Mouse (Mus musculus) thymus, postnatal 36 days (tissue): ENCODE results near the gene Atl1.

Source experiments
- DNase-seq, 2 experiments: peaks; one replicate each; pipeline ENCODE4 v3.0.0; 2022; ENCODE audit warnings: mixed read lengths in 2 of 2

Atl1 gene

DNA sequence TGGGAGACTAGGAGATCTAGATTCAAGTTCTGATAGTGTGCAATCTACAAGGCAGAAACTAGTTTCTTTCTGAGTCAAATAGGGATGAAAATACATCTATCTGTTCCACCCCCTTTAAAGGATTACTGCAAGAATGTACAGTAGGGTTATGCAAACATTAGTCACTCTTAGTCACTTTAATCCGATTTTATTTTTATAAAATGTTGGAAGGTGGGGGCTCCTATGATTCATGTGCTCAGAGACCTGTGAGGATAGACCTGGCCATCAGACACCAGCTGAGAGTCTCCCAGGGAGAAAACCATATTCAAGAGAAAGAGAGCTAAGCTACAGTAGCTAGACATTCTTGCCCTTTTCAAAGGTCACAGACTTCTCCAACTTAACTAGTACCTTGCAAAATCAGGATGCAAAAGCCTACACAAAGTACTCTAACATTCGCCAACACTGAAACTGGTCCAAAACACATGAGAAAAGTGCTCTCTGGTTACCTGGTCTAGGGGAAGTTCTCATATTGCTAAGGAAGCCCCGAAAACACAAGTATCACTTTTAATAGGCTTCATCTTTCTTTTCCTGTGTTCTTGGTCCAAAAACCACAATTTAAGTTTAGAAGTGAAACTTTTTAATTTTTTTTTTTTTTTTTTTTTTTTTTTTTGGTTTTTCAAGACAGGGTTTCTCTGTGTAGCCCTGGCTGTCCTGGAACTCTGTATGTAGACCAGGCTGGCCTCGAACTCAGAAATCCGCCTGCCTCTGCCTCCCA, 7.1 kb upstream of the Atl1 start:
- no peak for DNase-seq

DNA sequence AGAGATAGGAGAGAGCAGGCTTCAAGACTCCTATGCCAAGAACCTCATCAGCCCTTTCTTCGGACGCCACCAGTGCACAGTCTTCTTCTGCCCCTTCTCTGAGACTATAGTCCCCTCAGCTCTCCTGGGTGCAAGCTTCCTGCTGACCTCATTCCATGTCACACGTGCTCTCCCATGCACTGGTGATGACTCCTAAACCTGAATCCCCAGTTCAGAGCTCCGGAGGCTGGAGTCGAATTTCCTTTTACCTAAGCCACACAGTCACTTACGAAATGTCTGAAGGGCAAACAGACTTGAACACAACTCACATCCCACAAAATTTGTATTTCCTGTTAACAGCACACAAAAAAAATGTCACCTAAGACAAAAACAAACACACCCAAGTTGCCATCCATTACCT, 4.6 kb upstream of the Atl1 start:
- no peak for DNase-seq

DNA sequence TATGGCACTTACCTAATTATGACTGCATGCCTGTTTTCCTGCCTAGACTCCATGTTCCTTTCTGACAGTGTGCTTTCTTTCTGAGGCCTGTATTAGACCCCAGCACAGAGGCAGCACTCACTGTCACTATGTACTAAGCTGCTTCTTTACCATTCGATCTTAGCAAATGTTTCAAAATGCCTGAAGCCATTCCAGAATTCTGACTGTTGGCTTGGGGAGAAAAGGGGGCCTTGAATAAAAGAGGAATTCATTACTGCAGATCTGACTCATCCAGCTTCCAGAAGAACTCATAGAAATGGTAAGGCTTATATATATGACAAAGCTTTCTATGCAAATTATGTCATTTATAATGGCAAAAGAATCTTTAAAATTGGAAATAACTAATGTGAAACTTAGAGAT, 4.1 kb upstream of the Atl1 start:
- DNase-seq: no peak

- no peak for DNase-seq
Measured at GRCm38 (mm10) chr12:69890051-69890450, 2.4 kb upstream of the Atl1 start.

- DNase-seq: peak in 1 of 2 experiments; percentile 34
Measured at GRCm38 (mm10) chr12:69890476-69890875, 1.9 kb upstream of the Atl1 start.

GRCm38 (mm10) chr12:69891721-69892120, 693 bp upstream of the Atl1 start:
- DNase-seq: no peak

DNA sequence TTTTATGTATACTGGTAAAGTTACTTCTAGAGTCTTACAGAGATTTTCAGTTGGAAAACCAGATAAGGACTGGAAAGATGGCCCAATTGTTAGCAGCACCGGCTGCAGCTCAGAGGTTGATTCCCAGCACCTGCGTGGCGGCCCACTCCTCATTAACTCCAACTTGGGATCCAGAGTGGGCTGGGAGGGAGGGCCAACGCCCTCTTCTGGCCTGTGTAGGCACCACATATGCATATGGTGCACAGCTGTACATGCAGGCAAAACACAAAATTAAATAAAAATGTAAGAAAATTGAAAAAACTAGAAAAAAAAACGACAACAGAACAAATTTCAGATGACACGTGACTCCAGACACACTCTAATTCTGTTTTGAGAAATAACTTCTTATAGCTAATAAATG, 1.5 kb downstream of the Atl1 start:
- no peak for DNase-seq

DNA sequence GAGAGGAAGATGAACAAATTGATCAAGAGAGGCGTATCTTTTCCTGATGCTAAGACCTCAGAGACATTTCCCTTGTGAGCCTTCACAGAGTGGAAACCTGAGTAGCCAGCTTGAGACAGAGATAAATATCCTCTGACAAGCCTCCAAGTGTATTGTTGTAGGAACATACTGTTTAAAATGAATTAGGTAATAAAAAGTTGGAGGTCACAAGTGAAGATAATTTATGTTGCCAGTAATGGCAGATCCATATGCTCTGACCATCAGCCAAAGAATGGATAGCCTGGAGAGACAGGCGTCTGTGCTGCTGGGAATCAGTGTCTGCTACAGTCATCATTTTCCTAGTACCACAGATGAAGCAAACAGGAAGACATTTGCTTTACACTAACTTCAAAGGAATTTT, 2.6 kb downstream of the Atl1 start:
- no peak for DNase-seq

DNA sequence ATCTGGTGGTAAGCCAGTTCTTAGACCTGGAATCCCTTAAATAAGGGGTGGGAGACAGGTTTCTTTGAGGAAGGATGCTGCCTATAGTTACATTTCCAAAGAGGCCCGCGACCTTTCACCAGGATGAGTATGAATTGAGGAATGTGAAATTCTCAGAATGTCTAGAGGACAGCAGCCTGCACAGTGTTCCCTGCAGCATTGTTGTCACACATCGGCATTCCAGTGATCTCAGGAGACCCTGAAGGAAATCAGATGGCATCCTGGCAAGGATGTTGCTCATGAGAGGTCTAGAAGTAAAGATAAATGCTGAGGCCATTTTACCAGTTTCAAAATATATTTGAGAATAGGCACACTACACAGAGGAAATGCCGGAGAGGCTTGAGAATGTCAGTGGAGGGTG, 5.7 kb downstream of the Atl1 start:
- no peak for DNase-seq

GRCm38 (mm10) chr12:69904991-69905390, 12.6 kb downstream of the Atl1 start:
- DNase-seq: no peak

DNA sequence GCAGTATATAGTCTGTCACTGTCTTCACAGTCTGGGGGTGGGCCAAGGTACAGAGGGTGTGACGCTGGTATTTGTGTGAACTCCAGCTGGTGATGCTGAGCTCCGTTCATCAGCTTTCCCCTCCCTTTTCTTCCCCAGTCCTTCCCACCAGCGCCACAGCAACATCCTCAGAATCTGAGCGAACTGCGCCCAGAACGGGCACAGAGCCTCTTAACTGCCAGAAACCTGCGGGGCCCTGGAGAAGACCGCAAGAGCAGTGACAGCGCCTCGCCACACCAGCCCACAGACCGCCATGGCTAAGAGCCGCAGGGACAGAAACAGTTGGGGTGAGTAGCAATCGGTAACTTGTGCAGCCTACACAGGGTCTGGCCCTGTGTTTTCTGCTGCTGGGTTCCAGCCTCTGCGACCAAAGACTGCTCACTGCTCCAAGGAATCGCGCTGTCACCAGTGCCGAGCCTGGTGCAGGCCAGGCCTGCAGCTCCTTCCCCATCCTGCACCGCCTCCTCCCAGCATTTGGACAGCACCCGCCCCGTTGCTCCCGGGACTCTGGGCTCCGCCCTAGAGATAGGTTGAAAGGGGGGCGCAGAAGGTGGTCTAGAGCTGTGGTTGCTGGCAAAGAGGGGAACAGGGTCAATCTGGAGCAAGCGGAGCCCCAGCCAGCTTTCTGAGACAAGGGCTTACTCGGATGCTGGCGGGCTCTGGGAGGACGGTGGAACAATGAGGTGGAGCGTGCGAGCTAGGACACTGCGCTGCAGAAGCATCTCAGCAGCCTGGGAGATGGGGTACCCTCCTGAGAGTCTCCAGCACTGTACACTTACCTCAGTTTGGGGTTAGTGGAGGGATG, 15.5 kb downstream of the Atl1 start:
- DNase-seq: no peak

DNA sequence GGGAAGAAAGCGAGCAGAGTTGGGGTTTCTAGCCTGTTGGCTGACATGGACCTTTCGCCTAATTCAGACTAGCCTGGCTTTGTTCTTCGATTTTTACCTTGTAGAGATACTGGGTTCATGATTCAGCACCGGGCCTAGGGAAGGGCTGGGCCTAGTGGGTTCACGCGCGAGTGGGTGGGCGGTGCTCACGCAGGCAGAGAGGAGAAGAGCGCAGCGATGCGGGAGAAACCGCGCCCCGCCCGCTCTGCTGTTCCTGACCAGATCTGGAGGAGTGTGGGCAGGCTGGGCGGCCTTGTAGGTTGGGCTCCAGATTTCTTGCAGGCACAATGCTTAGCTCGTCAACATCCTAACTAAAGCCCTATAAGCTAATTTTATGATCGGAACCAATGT, 16.1 kb downstream of the Atl1 start:
- DNase-seq: no peak

DNA sequence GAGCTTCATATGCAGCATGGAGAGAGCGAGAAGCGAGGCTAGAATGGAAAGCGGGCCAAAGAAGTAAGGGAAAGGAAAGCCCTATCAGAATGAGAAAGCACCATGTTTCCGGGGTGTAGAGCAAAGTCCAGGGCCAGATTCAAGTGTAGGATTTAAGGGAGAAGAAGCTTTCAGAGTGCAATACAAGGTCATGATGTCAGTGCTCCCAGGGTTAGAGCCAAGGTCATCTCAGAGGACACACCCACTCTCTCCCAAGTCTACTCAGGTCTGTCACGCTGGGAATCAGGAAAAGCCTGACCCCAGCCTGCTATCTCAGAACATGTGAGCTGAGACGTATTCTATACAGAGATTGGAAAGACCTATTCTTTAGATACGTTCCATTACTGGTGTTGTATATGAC, 19.5 kb downstream of the Atl1 start:
- no peak for DNase-seq

DNA sequence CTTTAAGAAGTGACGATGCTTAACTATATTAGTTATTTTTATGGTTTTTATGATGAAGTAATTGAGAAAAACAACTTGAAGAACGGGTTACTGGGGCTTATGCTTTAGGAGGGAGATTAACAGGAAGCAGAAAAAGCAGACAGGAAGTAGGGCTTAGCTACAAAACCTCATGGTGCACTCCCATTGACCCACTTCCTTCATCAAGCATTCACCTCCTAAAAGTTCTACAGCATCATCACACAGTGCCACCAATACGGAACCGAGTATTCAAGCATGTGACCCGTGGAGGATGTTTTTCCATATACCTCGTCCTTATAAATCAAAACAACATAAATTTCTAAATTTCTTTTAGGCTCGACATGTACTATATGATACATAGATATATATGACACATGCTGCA, 20.3 kb downstream of the Atl1 start:
- DNase-seq: no peak

- no peak for DNase-seq
Measured at GRCm38 (mm10) chr12:69917870-69918269, 25.5 kb downstream of the Atl1 start.

DNA sequence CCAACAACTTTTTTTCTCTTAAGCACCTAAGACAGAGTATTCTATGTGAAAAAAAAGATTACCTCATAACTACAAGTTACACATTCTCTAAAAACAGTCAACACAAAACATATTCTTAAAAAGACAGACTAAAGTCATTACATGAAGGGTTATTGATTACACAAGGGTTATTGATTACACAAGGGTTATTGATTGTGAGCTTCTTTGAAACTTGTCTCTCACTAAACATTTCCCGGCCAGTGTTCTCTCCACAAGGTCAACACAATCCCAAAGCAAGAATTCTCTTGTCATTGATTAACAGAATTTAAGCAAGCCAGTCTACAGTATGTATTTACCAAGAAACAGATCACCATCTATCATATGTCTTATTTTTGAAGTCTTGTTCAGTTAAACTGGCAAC, 29.7 kb downstream of the Atl1 start:
- DNase-seq: no peak

DNA sequence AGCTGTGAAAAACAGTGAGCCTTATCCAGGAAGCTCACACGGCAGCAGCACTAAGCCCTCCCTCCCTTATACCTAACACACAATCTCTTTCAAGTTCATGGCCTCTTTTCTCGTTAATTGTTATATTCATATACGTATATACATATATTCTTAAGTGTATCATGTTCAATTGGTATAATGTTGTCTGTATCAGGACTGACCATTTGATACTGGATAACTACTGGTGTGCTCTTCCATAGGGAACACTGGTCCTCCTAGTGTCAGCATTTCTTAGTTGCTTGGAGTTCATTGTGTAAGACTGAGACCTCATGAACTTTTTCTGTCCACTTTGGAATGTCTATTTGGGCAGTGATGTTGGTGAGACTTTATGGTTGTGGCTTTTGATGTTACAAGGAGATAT, 30.7 kb downstream of the Atl1 start:
- no peak for DNase-seq

DNA sequence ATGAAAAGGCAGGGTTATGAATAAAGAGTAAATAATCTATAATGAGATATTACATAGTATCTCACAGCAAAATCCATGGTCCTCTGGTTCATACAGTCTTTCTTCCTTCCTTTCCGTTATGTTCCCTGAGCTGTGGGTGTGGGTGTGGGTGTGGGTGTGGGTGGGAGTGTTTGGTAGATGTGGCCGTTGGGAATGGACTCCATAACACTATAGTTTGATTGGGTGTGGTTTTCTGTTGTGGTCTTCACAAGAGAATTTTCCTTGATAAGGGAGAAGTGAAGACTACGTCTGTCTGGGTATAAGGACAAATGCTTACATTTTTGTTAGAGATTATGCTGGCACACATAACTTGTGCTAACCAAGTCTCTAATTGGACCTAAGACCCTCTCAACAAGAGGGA, 31.2 kb downstream of the Atl1 start:
- no peak for DNase-seq

DNA sequence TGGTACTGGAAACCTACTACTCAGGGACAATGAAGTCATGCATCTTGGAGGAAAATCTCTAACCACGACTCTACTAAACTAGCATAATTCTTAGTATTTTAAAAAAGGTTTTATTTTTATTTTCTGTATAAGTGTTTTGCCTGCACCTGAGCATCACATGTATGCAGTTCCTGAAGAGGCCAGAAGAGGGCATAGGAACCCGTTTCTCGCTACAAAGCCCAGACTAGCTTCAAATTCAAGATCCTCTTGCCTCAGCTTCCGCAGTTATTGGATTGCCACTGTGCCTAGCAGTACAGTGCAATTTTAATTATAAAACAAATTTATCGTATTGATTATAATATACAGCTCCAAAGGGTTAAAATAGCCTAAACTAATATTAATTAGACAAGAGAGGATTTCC, 31.6 kb downstream of the Atl1 start:
- DNase-seq: peak; percentile 18 to 35

GRCm38 (mm10) chr12:69926716-69927115, 34.3 kb downstream of the Atl1 start:
- DNase-seq: no peak

DNA sequence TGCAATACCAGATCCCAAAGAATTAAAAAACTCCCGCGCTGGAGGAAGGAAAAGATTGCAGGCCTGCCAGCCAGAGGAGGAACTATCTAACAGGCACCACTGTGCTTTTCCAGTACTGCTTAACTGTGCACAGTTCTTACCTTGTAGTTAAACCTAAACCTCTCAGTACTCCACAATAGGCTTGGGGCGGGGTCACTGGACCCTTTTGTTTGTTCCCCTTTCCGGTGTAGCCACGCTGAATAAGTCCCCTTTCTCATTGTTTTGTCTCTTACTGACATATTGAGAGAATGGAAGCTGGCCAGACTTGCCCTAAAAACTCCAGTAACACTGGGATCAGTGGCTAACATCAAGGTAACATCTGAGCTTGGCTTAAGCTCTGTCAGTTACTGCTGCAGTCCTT, 45.3 kb downstream of the Atl1 start:
- DNase-seq: no peak

GRCm38 (mm10) chr12:69939291-69939690, 46.9 kb downstream of the Atl1 start:
- no peak for DNase-seq

- DNase-seq: no peak
Measured at GRCm38 (mm10) chr12:69941655-69942329, 49.4 kb downstream of the Atl1 start.

- no peak for DNase-seq
Measured at GRCm38 (mm10) chr12:69945861-69946260, 53.4 kb downstream of the Atl1 start.
